Mouse (Mus musculus): ENCODE measurements around the gene Mnd1. TPM values are rescaled to one million over a fixed set of nuclear protein-coding genes. Genes with fewer than 3 reads are reported as not detected.
A peak's percentile ranks its signal among the peaks of the same experiment; 100 is the strongest.

Gene Mnd1
- polyA plus RNA-seq, 1 experiment from 2014 or later: 1.6 TPM

- Histone ChIP-seq H3K27me3 (replicated peaks) (no peaks in the 10 kb centered on the region), H3K4me1 (0 out of 2 replicates have a peak, but pooled peaks cover 7% of the 10 kb centered on the region), H3K36me3 (replicated peaks) (no peaks in the 10 kb centered on the region), H3K9me3 (no peaks in the 10 kb centered on the region), H3K4me2 (no peak overlapping the region), H3K4me3 (no peak overlapping the region), H3K27ac (no peak overlapping the region), H3K9ac (no peak overlapping the region)
- ATAC-seq (replicated peaks): no peak
- 88% methylated on average over 5 of the region's 5 CpGs for WGBS
Measured at GRCm38 (mm10) chr3:84060946-84061345, 94.6 kb downstream of the Mnd1 start.

- 0 out of 2 replicates have a peak, but pooled peaks cover 7% of the 10 kb centered on the region for H3K4me1 ChIP-seq
- 62% methylated on average over 4 of the region's 4 CpGs for WGBS
- no peak overlapping the region for H3K4me3 ChIP-seq
- ATAC-seq (replicated peaks): no peak
- no peak overlapping the region for H3K4me2 ChIP-seq
- no peaks in the 10 kb centered on the region for H3K9me3 ChIP-seq
- no peaks in the 10 kb centered on the region for H3K36me3 ChIP-seq (replicated peaks)
- no peaks in the 10 kb centered on the region for H3K27me3 ChIP-seq (replicated peaks)
- no peak overlapping the region for H3K27ac ChIP-seq
- H3K9ac ChIP-seq: no peak overlapping the region
Measured at GRCm38 (mm10) chr3:84060128-84060527, 95.5 kb downstream of the Mnd1 start.

GRCm38 (mm10) chr3:84059676-84060075 is 95.9 kb downstream of the Mnd1 start:
- Histone ChIP-seq H3K4me1 (0 out of 2 replicates have a peak, but pooled peaks cover 7% of the 10 kb centered on the region), H3K27ac (no peak overlapping the region), H3K27me3 (replicated peaks) (no peaks in the 10 kb centered on the region), H3K9me3 (no peaks in the 10 kb centered on the region), H3K9ac (no peak overlapping the region), H3K36me3 (replicated peaks) (no peaks in the 10 kb centered on the region), H3K4me2 (no peak overlapping the region), H3K4me3 (no peak overlapping the region)
- 62% methylated on average over 4 of the region's 4 CpGs for WGBS
- ATAC-seq (replicated peaks): no peak

GRCm38 (mm10) chr3:84059261-84059660 is 96.3 kb downstream of the Mnd1 start:
- Histone ChIP-seq H3K27ac (no peak overlapping the region), H3K4me3 (no peak overlapping the region), H3K27me3 (replicated peaks) (no peaks in the 10 kb centered on the region), H3K9me3 (no peaks in the 10 kb centered on the region), H3K4me1 (0 out of 2 replicates have a peak, but pooled peaks cover 7% of the 10 kb centered on the region), H3K36me3 (replicated peaks) (no peaks in the 10 kb centered on the region), H3K4me2 (no peak overlapping the region), H3K9ac (no peak overlapping the region)
- 57% methylated on average over 13 of the region's 13 CpGs for WGBS
- no peak for ATAC-seq (replicated peaks)

GRCm38 (mm10) chr3:84048729-84049175 is 106.8 kb downstream of the Mnd1 start:
- ATAC-seq (replicated peaks): peak; percentile 60
- Histone ChIP-seq H3K4me3 (no peak overlapping the region), H3K9me3 (no peaks in the 10 kb centered on the region), H3K4me1 (peaks cover 6% of the 10 kb centered on the region), H3K9ac (no peak overlapping the region), H3K4me2 (peak overlapping the region; percentile 3; the same call in 1 of the 2 replicates), H3K27ac (no peak overlapping the region), H3K36me3 (replicated peaks) (no peaks in the 10 kb centered on the region), H3K27me3 (replicated peaks) (0 out of 2 replicates have a peak, but pooled peaks cover 3% of the 10 kb centered on the region)
- WGBS: 8% methylated on average over 9 of the region's 9 CpGs

GRCm38 (mm10) chr3:84046206-84046605 is 109.4 kb downstream of the Mnd1 start:
- H3K4me1 ChIP-seq: peaks cover 6% of the 10 kb centered on the region
- 95% methylated on average over 8 of the region's 8 CpGs for WGBS

GRCm38 (mm10) chr3:84041739-84042138 is 113.8 kb downstream of the Mnd1 start:
- Histone ChIP-seq H3K27ac (no peak overlapping the region), H3K4me3 (no peak overlapping the region), H3K27me3 (replicated peaks) (0 out of 2 replicates have a peak, but pooled peaks cover 3% of the 10 kb centered on the region), H3K4me2 (no peak overlapping the region), H3K36me3 (replicated peaks) (no peaks in the 10 kb centered on the region), H3K9ac (no peak overlapping the region), H3K9me3 (no peaks in the 10 kb centered on the region), H3K4me1 (peaks cover 24% of the 10 kb centered on the region)
- no peak for ATAC-seq (replicated peaks)
- WGBS: 90% methylated on average over 8 of the region's 8 CpGs

More at GRCm38 (mm10) chr3:84046206-84046605, 109.4 kb downstream of the Mnd1 start:
- Histone ChIP-seq H3K4me2 (no peak overlapping the region), H3K4me3 (no peak overlapping the region), H3K9ac (no peak overlapping the region), H3K27me3 (replicated peaks) (0 out of 2 replicates have a peak, but pooled peaks cover 3% of the 10 kb centered on the region), H3K9me3 (no peaks in the 10 kb centered on the region), H3K36me3 (replicated peaks) (no peaks in the 10 kb centered on the region), H3K27ac (no peak overlapping the region)
- no peak for ATAC-seq (replicated peaks)

- Histone ChIP-seq H3K27ac (peak overlapping the region; percentile 92), H3K36me3 (replicated peaks) (no peaks in the 10 kb centered on the region), H3K9me3 (no peaks in the 10 kb centered on the region), H3K9ac (peak overlapping the region; percentile 88), H3K4me1 (peaks cover 34% of the 10 kb centered on the region), H3K4me2 (peak overlapping the region; percentile 82), H3K27me3 (replicated peaks) (0 out of 2 replicates have a peak, but pooled peaks cover 3% of the 10 kb centered on the region), H3K4me3 (peak overlapping the region; percentile 91)
- 5% methylated on average over 23 of the region's 23 CpGs for WGBS
- peak; percentile 71 for ATAC-seq (replicated peaks)
Measured at GRCm38 (mm10) chr3:84040476-84041082, 115.0 kb downstream of the Mnd1 start.

GRCm38 (mm10) chr3:84039646-84040475 is 115.7 kb downstream of the Mnd1 start, which contains the start of gene Tmem131l:
Gene Tmem131l (minus strand): TSS chr3:84040175.
- H3K36me3 ChIP-seq (replicated peaks): no peaks in the 10 kb centered on the region
- ATAC-seq (replicated peaks): peak; percentile 93
- under 1% methylated on average over 96 of the region's 100 CpGs for WGBS
- peak within 1 kb of the TSS; percentile 92 for H3K27ac ChIP-seq
- H3K4me2 ChIP-seq: peak within 1 kb of the TSS; percentile 82
- 0 out of 2 replicates have a peak, but pooled peaks cover 3% of the 10 kb centered on the region for H3K27me3 ChIP-seq (replicated peaks)
- H3K4me1 ChIP-seq: peaks cover 41% of the 10 kb centered on the region
- H3K9me3 ChIP-seq: no peaks in the 10 kb centered on the region
- peak within 1 kb of the TSS; percentile 88 for H3K9ac ChIP-seq
- peak within 1 kb of the TSS; percentile 91 for H3K4me3 ChIP-seq

GRCm38 (mm10) chr3:84038981-84039645 is 116.5 kb downstream of the Mnd1 start:
- Histone ChIP-seq H3K4me3 (peak overlapping the region; percentile 91), H3K4me1 (peaks cover 47% of the 10 kb centered on the region), H3K27ac (peak overlapping the region; percentile 92), H3K9me3 (no peaks in the 10 kb centered on the region), H3K4me2 (peak overlapping the region; percentile 82), H3K9ac (peak overlapping the region; percentile 88), H3K36me3 (replicated peaks) (no peaks in the 10 kb centered on the region), H3K27me3 (replicated peaks) (0 out of 2 replicates have a peak, but pooled peaks cover 3% of the 10 kb centered on the region)
- peak; percentile 28 for ATAC-seq (replicated peaks)
- under 1% methylated on average over 42 of the region's 42 CpGs for WGBS

GRCm38 (mm10) chr3:84038126-84038525 is 117.5 kb downstream of the Mnd1 start:
- WGBS: 30% methylated on average over 1 of the region's 1 CpGs
- peaks cover 56% of the 10 kb centered on the region for H3K4me1 ChIP-seq

More at GRCm38 (mm10) chr3:84038126-84038525, 117.5 kb downstream of the Mnd1 start:
- H3K27ac ChIP-seq: no peak overlapping the region
- no peaks in the 10 kb centered on the region for H3K27me3 ChIP-seq (replicated peaks)
- peak overlapping the region; percentile 82 for H3K4me2 ChIP-seq
- no peaks in the 10 kb centered on the region for H3K36me3 ChIP-seq (replicated peaks)
- no peak for ATAC-seq (replicated peaks)
- H3K9me3 ChIP-seq: no peaks in the 10 kb centered on the region
- peak overlapping the region; percentile 88; the same call in 1 of the 2 replicates for H3K9ac ChIP-seq
- H3K4me3 ChIP-seq: peak overlapping the region; percentile 91
